Mouse (Mus musculus) lung, adult 2 months (tissue): Measurements from ENCODE around the gene Gm49321.

Experiments used
- CTCF ChIP-seq: fragments of 200-500 bp; IDR thresholded peaks from 2 replicates; pipeline ENCODE4 v1.5.1; 2011; ENCODE audit warnings: mild to moderate bottlenecking, low read length, control low read depth; ENCODE audit not compliant: insufficient read depth
- POLR2A ChIP-seq: fragments of 200-500 bp; IDR thresholded peaks from 2 replicates; pipeline ENCODE4 v1.6.1; 2011; ENCODE audit warnings: low read depth, mild to moderate bottlenecking, control low read depth, low read length, borderline replicate concordance; ENCODE audit errors: extremely low read depth

- TF ChIP-seq CTCF (no peak), POLR2A (peak; percentile 64; the same call in 1 of the 2 replicates)
Measured at GRCm38 (mm10) chr12:73964291-73965281, 27.1 kb downstream of the Gm49321 start, which contains the start of gene Snapc1.
